Mouse (Mus musculus) neural tube, embryonic 12.5 days (tissue): ENCODE results near the gene Trdmt1. TPM values are rescaled to one million over a fixed set of nuclear protein-coding genes. Genes with fewer than 3 reads are reported as not detected.

Source experiments
- ATAC-seq: fragments of 200-750 bp; cut with Nextera tagmentation; 2 replicates; pipeline ENCODE4 v1.8.0; 2017; ENCODE audit warnings: low read depth, mild to moderate bottlenecking, moderate TSS enrichment, moderate library complexity; ENCODE audit not compliant: low FRiP score
- H3K27ac ChIP-seq: fragments of 300-500 bp; sonication (generic); 2 replicates; pipeline ENCODE4 v1.5.1; 2016
- H3K27me3 ChIP-seq: fragments of 300-500 bp; sonication (generic); replicated peaks from 2 replicates; pipeline ENCODE4 v1.6.1; 2016; ENCODE audit warnings: mild to moderate bottlenecking
- H3K36me3 ChIP-seq: fragments of 300-500 bp; sonication (generic); 2 replicates; pipeline ENCODE4 v1.6.1; 2016; ENCODE audit warnings: mild to moderate bottlenecking
- H3K4me1 ChIP-seq: fragments of 300-500 bp; sonication (generic); 2 replicates; pipeline ENCODE4 v1.6.1; 2016
- H3K4me2 ChIP-seq: fragments of 300-500 bp; sonication (generic); replicated peaks from 2 replicates; pipeline ENCODE4 v1.6.1; 2016; ENCODE audit warnings: mild to moderate bottlenecking
- H3K4me3 ChIP-seq: fragments of 300-500 bp; sonication (generic); 2 replicates; pipeline ENCODE4 v1.5.1; 2016
- H3K9ac ChIP-seq: fragments of 300-500 bp; sonication (generic); 2 replicates; pipeline ENCODE4 v1.6.1; 2016; ENCODE audit warnings: mild to moderate bottlenecking
- H3K9me3 ChIP-seq: fragments of 300-500 bp; sonication (generic); 2 replicates; pipeline ENCODE4 v1.6.1; 2016; ENCODE audit warnings: mild to moderate bottlenecking
- WGBS: fragments of 180-500 bp; shearing (Covaris S2); methylation state at CpG from one replicate; pipeline ENCODE4 v1.1.7; 2016; 5-methylcytosine and 5-hydroxymethylcytosine counted together
- polyA plus RNA-seq: library from polyadenylated mRNA; unstranded; fragments of >200 nt; fragmentation: Nextera tagmentation; extraction: Ambion mirVana; gene quantifications from 2 replicates; pipeline ENCODE4 v1.2.1, GENCODE M21; 2016

Trdmt1 gene
- polyA plus RNA-seq, 1 experiment from 2014 or later, result 8.9 TPM

- H3K9ac ChIP-seq, result peak within 1 kb of the TSS; percentile 94
- no peaks in the 10 kb centered on the region for H3K27me3 ChIP-seq
- peak; percentile 88 for ATAC-seq
- H3K4me1 ChIP-seq, result peaks cover 11% of the 10 kb centered on the region
- H3K36me3 ChIP-seq, result peaks cover 12% of the 10 kb centered on the region
- H3K4me3 ChIP-seq, result peak within 1 kb of the TSS; percentile 87
- H3K4me2 ChIP-seq, result peak within 1 kb of the TSS; percentile 73
- peak within 1 kb of the TSS; percentile 87 for H3K27ac ChIP-seq
- under 1% methylated on average over 26 of the region's 26 CpGs for WGBS
- H3K9me3 ChIP-seq, result no peaks in the 10 kb centered on the region
Observed at GRCm38 (mm10) chr2:13573408-13574065, 29.1 kb upstream of the Trdmt1 start, which contains the start of gene Vim. Gene Vim (plus strand): TSS chr2:13573927.

GRCm38 (mm10) chr2:13572647-13573407, 28.4 kb upstream of the Trdmt1 start:
- Histone ChIP-seq H3K9ac (peak overlapping the region; percentile 94; the same call in 1 of the 2 replicates), H3K27me3 (no peaks in the 10 kb centered on the region), H3K4me2 (peak overlapping the region; percentile 73), H3K9me3 (no peaks in the 10 kb centered on the region), H3K36me3 (peaks cover 6% of the 10 kb centered on the region; the same call in 1 of the 2 replicates), H3K27ac (peak overlapping the region; percentile 87; the same call in 1 of the 2 replicates), H3K4me3 (peak overlapping the region; percentile 87), H3K4me1 (peaks cover 11% of the 10 kb centered on the region)
- 2% methylated on average over 12 of the region's 12 CpGs for WGBS
- 0 out of 2 replicates have a peak, but pooled peaks have one; percentile 7 for ATAC-seq

GRCm38 (mm10) chr2:13572101-13572553, 27.7 kb upstream of the Trdmt1 start:
- 0 out of 2 replicates have a peak, but pooled peaks have one; percentile 0 for ATAC-seq
- H3K9me3 ChIP-seq, result no peaks in the 10 kb centered on the region
- peak overlapping the region; percentile 73 for H3K4me2 ChIP-seq
- WGBS, result 4% methylated on average over 4 of the region's 4 CpGs
- H3K4me1 ChIP-seq, result peaks cover 11% of the 10 kb centered on the region
- H3K4me3 ChIP-seq, result no peak overlapping the region
- H3K27ac ChIP-seq, result peak overlapping the region; percentile 87; the same call in 1 of the 2 replicates
- H3K9ac ChIP-seq, result no peak overlapping the region
- peaks cover 2% of the 10 kb centered on the region; the same call in 1 of the 2 replicates for H3K36me3 ChIP-seq
- no peaks in the 10 kb centered on the region for H3K27me3 ChIP-seq

- H3K4me3 ChIP-seq, result no peak overlapping the region
- H3K36me3 ChIP-seq, result no peaks in the 10 kb centered on the region
- no peak overlapping the region for H3K27ac ChIP-seq
- H3K9ac ChIP-seq, result no peak overlapping the region
- H3K27me3 ChIP-seq, result no peaks in the 10 kb centered on the region
- H3K4me1 ChIP-seq, result peaks cover 7% of the 10 kb centered on the region
- WGBS, result 88% methylated on average over 2 of the region's 2 CpGs
- ATAC-seq, result no peak
- no peak overlapping the region for H3K4me2 ChIP-seq
- H3K9me3 ChIP-seq, result no peaks in the 10 kb centered on the region
Observed at GRCm38 (mm10) chr2:13570122-13570521, 25.7 kb upstream of the Trdmt1 start.

GRCm38 (mm10) chr2:13560396-13560795, 15.9 kb upstream of the Trdmt1 start:
- Histone ChIP-seq H3K4me2 (no peak overlapping the region), H3K36me3 (no peaks in the 10 kb centered on the region), H3K9ac (no peak overlapping the region), H3K4me3 (no peak overlapping the region), H3K9me3 (no peaks in the 10 kb centered on the region), H3K27ac (no peak overlapping the region), H3K27me3 (no peaks in the 10 kb centered on the region), H3K4me1 (no peaks in the 10 kb centered on the region)
- ATAC-seq, result no peak
- 89% methylated on average over 2 of the region's 2 CpGs for WGBS

- WGBS, result 83% methylated on average over 5 of the region's 5 CpGs
- Histone ChIP-seq H3K9me3 (no peaks in the 10 kb centered on the region), H3K4me1 (no peaks in the 10 kb centered on the region), H3K27me3 (no peaks in the 10 kb centered on the region), H3K9ac (no peak overlapping the region), H3K36me3 (no peaks in the 10 kb centered on the region), H3K4me3 (no peak overlapping the region), H3K4me2 (no peak overlapping the region), H3K27ac (no peak overlapping the region)
- no peak for ATAC-seq
Observed at GRCm38 (mm10) chr2:13559729-13560128, 15.3 kb upstream of the Trdmt1 start.

- Histone ChIP-seq H3K27me3 (no peaks in the 10 kb centered on the region), H3K27ac (no peak overlapping the region), H3K9ac (no peak overlapping the region), H3K36me3 (no peaks in the 10 kb centered on the region), H3K9me3 (no peaks in the 10 kb centered on the region), H3K4me3 (no peak overlapping the region), H3K4me2 (no peak overlapping the region), H3K4me1 (no peaks in the 10 kb centered on the region)
- ATAC-seq, result no peak
- 88% methylated on average over 5 of the region's 5 CpGs for WGBS
Observed at GRCm38 (mm10) chr2:13559303-13559702, 14.8 kb upstream of the Trdmt1 start.

- Histone ChIP-seq H3K27me3 (no peaks in the 10 kb centered on the region), H3K4me1 (no peaks in the 10 kb centered on the region), H3K4me2 (no peak overlapping the region), H3K36me3 (no peaks in the 10 kb centered on the region), H3K4me3 (no peak overlapping the region), H3K9ac (no peak overlapping the region), H3K27ac (no peak overlapping the region), H3K9me3 (no peaks in the 10 kb centered on the region)
- 36% methylated on average over 5 of the region's 5 CpGs for WGBS
- no peak for ATAC-seq
Observed at GRCm38 (mm10) chr2:13558607-13559262, 14.3 kb upstream of the Trdmt1 start.

- Histone ChIP-seq H3K36me3 (no peaks in the 10 kb centered on the region), H3K27me3 (no peaks in the 10 kb centered on the region), H3K9me3 (no peaks in the 10 kb centered on the region), H3K27ac (no peak overlapping the region), H3K4me2 (no peak overlapping the region), H3K4me3 (no peak overlapping the region), H3K9ac (no peak overlapping the region), H3K4me1 (no peaks in the 10 kb centered on the region)
- WGBS, result 84% methylated on average over 9 of the region's 9 CpGs
- no peak for ATAC-seq
Observed at GRCm38 (mm10) chr2:13557145-13558030, 12.9 kb upstream of the Trdmt1 start.

GRCm38 (mm10) chr2:13556239-13556638, 11.8 kb upstream of the Trdmt1 start:
- no peak overlapping the region for H3K4me3 ChIP-seq
- no peaks in the 10 kb centered on the region for H3K36me3 ChIP-seq
- H3K9ac ChIP-seq, result no peak overlapping the region
- no peaks in the 10 kb centered on the region for H3K4me1 ChIP-seq
- no peak overlapping the region for H3K27ac ChIP-seq
- H3K9me3 ChIP-seq, result no peaks in the 10 kb centered on the region
- no peak overlapping the region for H3K4me2 ChIP-seq
- no peaks in the 10 kb centered on the region for H3K27me3 ChIP-seq
- ATAC-seq, result no peak

- Histone ChIP-seq H3K36me3 (no peaks in the 10 kb centered on the region), H3K4me2 (no peak overlapping the region), H3K27ac (no peak overlapping the region), H3K4me3 (no peak overlapping the region), H3K4me1 (no peaks in the 10 kb centered on the region), H3K9me3 (no peaks in the 10 kb centered on the region), H3K27me3 (no peaks in the 10 kb centered on the region), H3K9ac (no peak overlapping the region)
- WGBS, result 72% methylated on average over 2 of the region's 2 CpGs
- no peak for ATAC-seq
Observed at GRCm38 (mm10) chr2:13553966-13554365, 9.5 kb upstream of the Trdmt1 start.
